Mouse (Mus musculus): ENCODE measurements around the gene Galp. TPM values are rescaled to one million over a fixed set of nuclear protein-coding genes. Genes with fewer than 3 reads are reported as not detected.

Galp gene
- not detected for polyA plus RNA-seq (2017; shearing (Covaris generic))

GRCm38 (mm10) chr7:6196790-6197189 lies at the start of gene Galp:
Gene Galp, plus strand, starts transcription at chr7:6197090.

GRCm38 (mm10) chr7:6155901-6156411 lies 40.9 kb upstream of the Galp start, which contains the start of gene Zfp787:
Gene Zfp787, minus strand, starts transcription at chr7:6155997.

GRCm38 (mm10) chr7:6172006-6172649 lies 24.8 kb upstream of the Galp start, which contains the start of gene Zfp444:
Gene Zfp444, plus strand, starts transcription at chr7:6172226.

GRCm38 (mm10) chr7:6221978-6222377 lies 25.1 kb downstream of the Galp start, which contains the start of gene Zscan5b:
Gene Zscan5b, plus strand, starts transcription at chr7:6222278.

GRCm38 (mm10) chr7:6252410-6252809 lies 55.5 kb downstream of the Galp start, which contains the start of gene Epp13:
Gene Epp13, plus strand, starts transcription at chr7:6252710.

Other genes starting within 250 kb of the Galp start
- gene Vmn1r65, start 186.1 kb upstream of the Galp start, polyA plus RNA-seq (2017; shearing (Covaris generic)) = not detected
- gene Nlrp4c, start 151.9 kb upstream of the Galp start, polyA plus RNA-seq (2017; shearing (Covaris generic)) = not detected
- 32.6 TPM for gene Zfp787, start 41.1 kb upstream of the Galp start, polyA plus RNA-seq (2017; shearing (Covaris generic))
- 24.7 TPM for gene Zfp444, start 24.9 kb upstream of the Galp start, polyA plus RNA-seq (2017; shearing (Covaris generic))
- gene Zscan5b, start 25.2 kb downstream of the Galp start, polyA plus RNA-seq (2017; shearing (Covaris generic)) = not detected
- gene Epp13, start 55.6 kb downstream of the Galp start, polyA plus RNA-seq (2017; shearing (Covaris generic)) = not detected
- gene Zfp667, start 89.5 kb downstream of the Galp start, polyA plus RNA-seq (2017; shearing (Covaris generic)) = 4.7 TPM
- 0.31 TPM for gene Zfp583, start 134.2 kb downstream of the Galp start, polyA plus RNA-seq (2017; shearing (Covaris generic))
- gene Gm3854, start 146.7 kb downstream of the Galp start, polyA plus RNA-seq (2017; shearing (Covaris generic)) = 0.24 TPM
- 2.4 TPM for gene Zfp78, start 166.2 kb downstream of the Galp start, polyA plus RNA-seq (2017; shearing (Covaris generic))
- 9.6 TPM for gene Zfp28, start 186.2 kb downstream of the Galp start, polyA plus RNA-seq (2017; shearing (Covaris generic))
- gene Smim17, start 201.6 kb downstream of the Galp start, polyA plus RNA-seq (2017; shearing (Covaris generic)) = not detected
- gene Gm20715, start 213.2 kb downstream of the Galp start, polyA plus RNA-seq (2017; shearing (Covaris generic)) = not detected
- gene Olfr1344, start 241.6 kb downstream of the Galp start, polyA plus RNA-seq (2017; shearing (Covaris generic)) = not detected

All from effector memory CD4-positive, alpha-beta T cell, adult 5 months (primary cell).